Mouse (Mus musculus) kidney, adult 2 months (tissue): ENCODE data around the gene Crlf2.

Experiments
- CTCF ChIP-seq: fragments of 200-500 bp; conservative IDR thresholded peaks from 2 replicates; pipeline ENCODE4 v1.5.1; 2011; ENCODE audit warnings: low read depth, mild to moderate bottlenecking, control low read depth, low read length, moderate library complexity, mixed read lengths; ENCODE audit not compliant: insufficient read depth, insufficient read length
- POLR2A ChIP-seq: fragments of 200-500 bp; IDR thresholded peaks from one replicate; pipeline ENCODE4 v1.6.1; 2011; ENCODE audit warnings: low read depth, low read length, control low read depth

DNA sequence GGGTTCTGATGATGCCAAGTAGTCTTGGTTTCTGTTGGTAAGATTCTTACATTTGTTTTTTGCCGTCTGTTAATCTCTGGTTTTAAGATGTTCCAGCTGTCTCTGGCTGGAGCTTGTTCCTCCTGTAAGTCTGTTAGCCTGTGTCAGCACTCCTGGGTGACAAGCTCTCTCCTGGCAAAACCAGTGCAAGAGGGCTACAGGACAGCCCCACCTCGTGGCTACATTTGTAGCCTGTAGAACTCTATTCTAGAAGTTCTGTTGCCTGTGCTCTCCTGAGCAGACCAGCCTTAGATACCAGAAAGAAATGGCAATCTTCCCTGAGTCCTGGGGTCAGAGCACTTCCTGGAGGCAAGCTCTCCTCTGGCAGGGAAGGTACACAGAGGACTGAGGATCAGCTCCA is 4.0 kb upstream of the Crlf2 start:
- TF ChIP-seq POLR2A (no peak), CTCF (0 out of 2 replicates have a peak, but pooled peaks have one; percentile 4)
